Mouse (Mus musculus) megakaryocyte progenitor cell, adult 5-6 weeks (primary cell): ENCODE measurements at regions not wholly inside any gene's neighbourhood (a gene's known extent, or its start where the extent isn't known, plus 50 kb on each side); places are given as distances from the start of the nearest gene placed in this dataset.
A peak's percentile ranks its signal among the peaks of the same experiment; 100 is the strongest.

Experiments used
- ATAC-seq: replicated peaks from 2 replicates; pipeline ENCODE4 v1.8.0; 2016; ENCODE audit warnings: mild to moderate bottlenecking, moderate TSS enrichment, inconsistent platforms; ENCODE audit not compliant: poor library complexity

- no peak for ATAC-seq
Measured at GRCm38 (mm10) chr4:124329107-124329771, 281.4 kb downstream of the 3100002H09Rik start.

GRCm38 (mm10) chr4:124326301-124326700 lies 284.3 kb downstream of the 3100002H09Rik start:
- no peak for ATAC-seq

- no peak for ATAC-seq
Measured at GRCm38 (mm10) chr4:124323589-124323988, 287.0 kb downstream of the 3100002H09Rik start.

- no peak for ATAC-seq
Measured at GRCm38 (mm10) chr4:124321221-124321620, 289.4 kb downstream of the 3100002H09Rik start.

GRCm38 (mm10) chr4:124317042-124317441 lies 293.6 kb downstream of the 3100002H09Rik start:
- ATAC-seq = no peak

- no peak for ATAC-seq
Measured at GRCm38 (mm10) chr4:124311657-124312056, 298.9 kb downstream of the 3100002H09Rik start.

- ATAC-seq = no peak
Measured at GRCm38 (mm10) chr4:124310594-124310993, 300.0 kb downstream of the 3100002H09Rik start.

- no peak for ATAC-seq
Measured at GRCm38 (mm10) chr4:124305871-124306555, 304.6 kb downstream of the 3100002H09Rik start.

GRCm38 (mm10) chr4:124302950-124303349 lies 307.7 kb downstream of the 3100002H09Rik start:
- ATAC-seq = no peak

- ATAC-seq = no peak
Measured at GRCm38 (mm10) chr4:124298667-124299437, 311.8 kb downstream of the 3100002H09Rik start.

GRCm38 (mm10) chr4:124292254-124292653 lies 318.3 kb downstream of the 3100002H09Rik start:
- ATAC-seq = no peak

- ATAC-seq = no peak
Measured at GRCm38 (mm10) chr4:124291767-124292166, 318.8 kb downstream of the 3100002H09Rik start.

- no peak for ATAC-seq
Measured at GRCm38 (mm10) chr4:124287471-124287870, 323.1 kb downstream of the 3100002H09Rik start.

- no peak for ATAC-seq
Measured at GRCm38 (mm10) chr4:124278681-124279080, 331.9 kb downstream of the 3100002H09Rik start.

GRCm38 (mm10) chr4:124277456-124278181 lies 333.0 kb downstream of the 3100002H09Rik start:
- no peak for ATAC-seq

- ATAC-seq = no peak
Measured at GRCm38 (mm10) chr4:124276741-124277455, 333.7 kb downstream of the 3100002H09Rik start.

GRCm38 (mm10) chr4:124272002-124272401 lies 338.6 kb downstream of the 3100002H09Rik start:
- 0 out of 2 replicates have a peak, but pooled peaks have one; percentile 23 for ATAC-seq

- ATAC-seq = no peak
Measured at GRCm38 (mm10) chr4:124268404-124268803, 342.2 kb downstream of the 3100002H09Rik start.

GRCm38 (mm10) chr4:124266573-124266972 lies 344.0 kb downstream of the 3100002H09Rik start:
- no peak for ATAC-seq

GRCm38 (mm10) chr4:124265527-124265926 lies 345.1 kb downstream of the 3100002H09Rik start:
- ATAC-seq = no peak
